ENCODE assay signal across 30 mouse cellular contexts in genomic region chr10:105544004-105545003, GRCm38 (mm10). TPM values are rescaled to one million over a fixed set of nuclear protein-coding genes. Genes with fewer than 3 reads are reported as not detected.
DNase-seq lines count a peak whose midpoint lies in the region; ATAC-seq lines count a peak whose summit lies in the region.
"Had no signal": no experiment of that assay in that cellular context is flagged by ENCODE, and none has a peak within 500 bp of the region (broad histone marks: within the 10 kb centered on the region; RNA-seq: fewer than 3 reads in every experiment).

No protein-coding gene starts in this region.

- no peak overlapping the region for H3K27ac ChIP-seq in forebrain, embryonic 16.5 days (ENCODE audit: low read length)
- no peak overlapping the region for H3K27ac ChIP-seq in forebrain, embryonic 15.5 days (replicated peaks)
- H3K27ac ChIP-seq in lung, embryonic 16.5 days (ENCODE audit: low read length), result no peak overlapping the region
- H3K27ac ChIP-seq in intestine, embryonic 14.5 days (ENCODE audit: low read depth), result no peak overlapping the region
- H3K27ac ChIP-seq in stomach, embryonic 15.5 days, result no peak overlapping the region
- H3K27ac ChIP-seq: embryonic facial prominence, embryonic 12.5 days; forebrain, embryonic 10.5 days; hindbrain, embryonic 13.5 days; limb, embryonic 12.5 days; liver, embryonic 15.5 days; lung, embryonic 15.5 days; macrophage had no signal

- H3K9me3 ChIP-seq in forebrain, embryonic 16.5 days (ENCODE audit: control insufficient read depth, low read length), result no peaks in the 10 kb centered on the region
- H3K9me3 ChIP-seq in forebrain, embryonic 15.5 days, result no peaks in the 10 kb centered on the region
- H3K9me3 ChIP-seq in lung, embryonic 16.5 days (ENCODE audit: control insufficient read depth, low read length), result no peaks in the 10 kb centered on the region
- H3K9me3 ChIP-seq in intestine, embryonic 14.5 days (ENCODE audit: control insufficient read depth, low read length), result no peaks in the 10 kb centered on the region
- no peaks in the 10 kb centered on the region for H3K9me3 ChIP-seq in stomach, embryonic 15.5 days
- H3K9me3 ChIP-seq: embryonic facial prominence, embryonic 12.5 days; forebrain, embryonic 10.5 days; hindbrain, embryonic 13.5 days; limb, embryonic 12.5 days; liver, embryonic 15.5 days; lung, embryonic 15.5 days had no signal

- no peak overlapping the region for H3K4me2 ChIP-seq in forebrain, embryonic 16.5 days (ENCODE audit: low read length)
- no peak overlapping the region for H3K4me2 ChIP-seq in forebrain, embryonic 15.5 days (replicated peaks)
- no peak overlapping the region for H3K4me2 ChIP-seq in lung, embryonic 16.5 days (ENCODE audit: low read depth, low read length)
- no peak overlapping the region for H3K4me2 ChIP-seq in intestine, embryonic 14.5 days (ENCODE audit: low read length)
- H3K4me2 ChIP-seq in stomach, embryonic 15.5 days, result no peak overlapping the region
- H3K4me2 ChIP-seq: embryonic facial prominence, embryonic 12.5 days; hindbrain, embryonic 13.5 days; limb, embryonic 12.5 days; liver, embryonic 15.5 days; lung, embryonic 15.5 days had no signal

- H3K36me3 ChIP-seq in forebrain, embryonic 16.5 days (ENCODE audit: control insufficient read depth, insufficient read depth), result no peaks in the 10 kb centered on the region
- H3K36me3 ChIP-seq in forebrain, embryonic 15.5 days, result no peaks in the 10 kb centered on the region
- H3K36me3 ChIP-seq in lung, embryonic 16.5 days (ENCODE audit: control insufficient read depth, insufficient read depth, low read length), result peaks cover 2% of the 10 kb centered on the region; the same call in 1 of the 2 replicates
- peaks cover 13% of the 10 kb centered on the region; the same call in 1 of the 2 replicates for H3K36me3 ChIP-seq in intestine, embryonic 14.5 days (ENCODE audit: control insufficient read depth, insufficient read depth, low read length)
- H3K36me3 ChIP-seq in stomach, embryonic 15.5 days, result no peaks in the 10 kb centered on the region
- H3K36me3 ChIP-seq: forebrain, embryonic 10.5 days; hindbrain, embryonic 13.5 days; liver, embryonic 15.5 days; lung, embryonic 15.5 days had no signal

- no peak overlapping the region for H3K9ac ChIP-seq in forebrain, embryonic 16.5 days (replicated peaks; ENCODE audit: low read depth, low read length)
- no peak overlapping the region for H3K9ac ChIP-seq in forebrain, embryonic 15.5 days (replicated peaks)
- H3K9ac ChIP-seq in lung, embryonic 16.5 days (ENCODE audit: low read length), result no peak overlapping the region
- H3K9ac ChIP-seq in intestine, embryonic 14.5 days (ENCODE audit: low read length), result no peak overlapping the region
- H3K9ac ChIP-seq in stomach, embryonic 15.5 days, result no peak overlapping the region
- H3K9ac ChIP-seq: embryonic facial prominence, embryonic 12.5 days; hindbrain, embryonic 13.5 days; limb, embryonic 12.5 days; liver, embryonic 15.5 days; lung, embryonic 15.5 days had no signal

- H3K27me3 ChIP-seq in forebrain, embryonic 16.5 days (replicated peaks; ENCODE audit: control insufficient read depth, insufficient read depth, low read length), result no peaks in the 10 kb centered on the region
- no peaks in the 10 kb centered on the region for H3K27me3 ChIP-seq in forebrain, embryonic 15.5 days
- no peaks in the 10 kb centered on the region for H3K27me3 ChIP-seq in lung, embryonic 16.5 days (ENCODE audit: control insufficient read depth, insufficient read depth, low read depth, low read length)
- H3K27me3 ChIP-seq in intestine, embryonic 14.5 days (replicated peaks; ENCODE audit: control insufficient read depth, insufficient read depth, low read length), result no peaks in the 10 kb centered on the region
- H3K27me3 ChIP-seq in stomach, embryonic 15.5 days (replicated peaks), result no peaks in the 10 kb centered on the region
- H3K27me3 ChIP-seq: CH12.LX; embryonic facial prominence, embryonic 12.5 days; hindbrain, embryonic 13.5 days; limb, embryonic 12.5 days; liver, embryonic 15.5 days; lung, embryonic 15.5 days had no signal

- no peaks in the 10 kb centered on the region for H3K4me1 ChIP-seq in forebrain, embryonic 16.5 days (replicated peaks; ENCODE audit: control insufficient read depth, insufficient read depth, low read length)
- H3K4me1 ChIP-seq in forebrain, embryonic 15.5 days, result no peaks in the 10 kb centered on the region
- H3K4me1 ChIP-seq in lung, embryonic 16.5 days (replicated peaks; ENCODE audit: control insufficient read depth, insufficient read depth, low read length), result no peaks in the 10 kb centered on the region
- no peaks in the 10 kb centered on the region for H3K4me1 ChIP-seq in intestine, embryonic 14.5 days (replicated peaks; ENCODE audit: control insufficient read depth, insufficient read depth, low read length)
- no peaks in the 10 kb centered on the region for H3K4me1 ChIP-seq in stomach, embryonic 15.5 days
- H3K4me1 ChIP-seq: embryonic facial prominence, embryonic 12.5 days; hindbrain, embryonic 13.5 days; liver, embryonic 15.5 days had no signal

- ATAC-seq in forebrain, embryonic 16.5 days, result peak; percentile 38; the same call in 1 of the 2 replicates
- no peak for ATAC-seq in forebrain, embryonic 15.5 days (replicated peaks)
- ATAC-seq in lung, embryonic 16.5 days (ENCODE audit: low read depth), result 0 out of 2 replicates have a peak, but pooled peaks have one; percentile 49
- ATAC-seq in intestine, embryonic 14.5 days (replicated peaks; ENCODE audit: low FRiP score, low TSS enrichment, low read depth), result peak; percentile 86
- peak; percentile 68 for ATAC-seq in stomach, embryonic 15.5 days (ENCODE audit: insufficient read depth, low FRiP score, low read depth)
- ATAC-seq in erythroblast, adult 5-6 weeks (replicated peaks; ENCODE audit: low FRiP score, poor library complexity, severe bottlenecking), result no peak

- WGBS in forebrain, embryonic 16.5 days, result 85% methylated on average over 2 of the region's 2 CpGs
- WGBS in forebrain, embryonic 15.5 days, result 76% methylated on average over 2 of the region's 2 CpGs
- WGBS in lung, embryonic 16.5 days, result 91% methylated on average over 2 of the region's 2 CpGs
- 93% methylated on average over 2 of the region's 2 CpGs for WGBS in intestine, embryonic 14.5 days
- WGBS in stomach, embryonic 15.5 days, result 90% methylated on average over 2 of the region's 2 CpGs

- no peak overlapping the region for H3K4me3 ChIP-seq in forebrain, embryonic 16.5 days (replicated peaks; ENCODE audit: low read length)
- H3K4me3 ChIP-seq in forebrain, embryonic 15.5 days, result no peak overlapping the region
- no peak overlapping the region for H3K4me3 ChIP-seq in lung, embryonic 16.5 days (ENCODE audit: low read length)
- H3K4me3 ChIP-seq in intestine, embryonic 14.5 days (ENCODE audit: low read depth, low read length), result no peak overlapping the region
- no peak overlapping the region for H3K4me3 ChIP-seq in stomach, embryonic 15.5 days (replicated peaks)
- H3K4me3 ChIP-seq: embryonic facial prominence, embryonic 12.5 days; forebrain, embryonic 10.5 days; hindbrain, embryonic 13.5 days; limb, embryonic 12.5 days; liver, embryonic 15.5 days; lung, embryonic 15.5 days had no signal

- DNase-seq in lung, adult 18-20 months, result no peak
- DNase-seq in intestine, embryonic 14.5 days (ENCODE audit: low spot score), result no peak
- DNase-seq in cerebellum, adult 9-10 months, result no peak
- DNase-seq: adrenal gland, postnatal 10 days; cerebellum, adult 8-10 months; cerebellum, postnatal 36 days; embryo, embryonic 11 days; gastrocnemius, postnatal 14 days; heart, postnatal 14 days; kidney, adult 11 months; kidney, postnatal 14 days; layer of hippocampus, adult 9-11 months; midbrain, embryonic 14.5 days; thymus, adult 2 months; thymus, postnatal 36 days had no signal

RNA-seq across cellular contexts. Expression of gene Tmtc2, which starts 29.9 kb away (rescaled TPM):
- polyA plus RNA-seq in forebrain, embryonic 16.5 days (2015; fragmentation: Nextera tagmentation; extraction: Ambion mirVana), result 6.1 and 7.2 TPM in 2 replicates
- 7.4 and 7.5 TPM in 2 replicates for polyA plus RNA-seq in forebrain, embryonic 15.5 days (2015; fragmentation: Nextera tagmentation; extraction: Ambion mirVana)
- 7.6 and 8.1 TPM in 2 replicates for polyA plus RNA-seq in lung, embryonic 16.5 days (2015; fragmentation: Nextera tagmentation; extraction: Ambion mirVana)
- 10.9 and 12.6 TPM in 2 replicates for polyA plus RNA-seq in intestine, embryonic 14.5 days (2014; fragmentation: Nextera tagmentation; extraction: Ambion mirVana)
- 12.2 and 14.1 TPM in 2 replicates for polyA plus RNA-seq in stomach, embryonic 15.5 days (2015; fragmentation: Nextera tagmentation; extraction: Ambion mirVana)
- not detected in 2 replicates for total RNA-seq in erythroblast, adult 5-6 weeks (2015; ENCODE audit: low replicate concordance)
- 1.4 TPM in 1 of 2 replicates, not detected in the other for total RNA-seq in erythroblast, adult 5-6 weeks (2017; ENCODE audit: low replicate concordance)
- total RNA-seq: CH12.LX; monocyte, adult 5-6 weeks; neutrophil, adult 5-6 weeks had no signal

Comparison
In these comparisons a context has a peak if more than half of its experiments do, and no peak if none do; other contexts are left out.
1. ATAC-seq: peak in forebrain, embryonic 16.5 days (single experiment), lung, embryonic 16.5 days (single experiment), intestine, embryonic 14.5 days (single experiment) and stomach, embryonic 15.5 days (single experiment); none in forebrain, embryonic 15.5 days (single experiment) and erythroblast, adult 5-6 weeks (single experiment).